Mouse (Mus musculus): ENCODE data around the gene Cmip.

The Cmip gene

DNA sequence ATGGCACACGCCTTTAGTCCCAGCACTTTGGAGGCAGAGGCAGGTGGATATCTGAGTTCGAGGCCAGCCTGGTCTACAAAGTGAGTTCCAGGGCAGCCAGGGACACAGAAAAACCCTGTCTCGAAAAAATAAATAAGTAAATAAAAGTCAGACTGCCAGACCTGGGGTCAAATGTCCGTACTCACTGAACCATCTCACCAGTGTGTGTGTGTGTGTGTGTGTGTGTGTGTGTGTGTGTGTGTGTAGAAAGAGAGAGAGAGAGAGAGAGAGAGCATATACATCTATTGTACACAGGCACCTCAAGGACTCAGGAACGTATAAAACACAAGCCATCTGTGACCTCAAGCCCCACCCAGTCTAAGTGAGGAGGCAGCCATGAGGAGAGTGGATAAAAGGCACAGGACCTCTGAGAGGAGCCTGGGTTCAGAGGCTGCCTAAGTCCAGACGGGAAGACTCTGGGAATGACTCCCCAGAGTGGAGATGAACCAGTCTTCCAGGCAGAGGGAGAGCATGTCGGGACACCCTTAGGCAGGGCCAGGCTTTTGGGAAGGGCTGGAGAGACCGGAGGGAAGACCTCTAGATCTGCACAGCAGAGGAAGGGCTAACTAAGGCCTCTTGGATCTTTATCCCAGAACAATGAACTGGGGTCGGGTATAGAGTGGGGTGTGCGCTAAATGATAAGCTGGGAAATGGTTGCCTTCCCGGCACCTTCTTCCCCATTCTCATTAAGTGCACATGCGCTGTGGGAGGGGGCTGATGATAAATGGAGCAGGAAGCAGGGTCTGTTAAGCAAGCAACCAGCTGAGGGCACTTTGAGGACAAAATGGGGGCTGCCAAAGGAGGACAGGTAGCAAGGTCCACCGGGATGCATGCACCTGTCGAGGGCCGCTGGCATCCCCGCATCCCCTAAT is 212.8 kb downstream of the Cmip start:
- no peak for DNase-seq (ENCODE audit: low spot score)

DNA sequence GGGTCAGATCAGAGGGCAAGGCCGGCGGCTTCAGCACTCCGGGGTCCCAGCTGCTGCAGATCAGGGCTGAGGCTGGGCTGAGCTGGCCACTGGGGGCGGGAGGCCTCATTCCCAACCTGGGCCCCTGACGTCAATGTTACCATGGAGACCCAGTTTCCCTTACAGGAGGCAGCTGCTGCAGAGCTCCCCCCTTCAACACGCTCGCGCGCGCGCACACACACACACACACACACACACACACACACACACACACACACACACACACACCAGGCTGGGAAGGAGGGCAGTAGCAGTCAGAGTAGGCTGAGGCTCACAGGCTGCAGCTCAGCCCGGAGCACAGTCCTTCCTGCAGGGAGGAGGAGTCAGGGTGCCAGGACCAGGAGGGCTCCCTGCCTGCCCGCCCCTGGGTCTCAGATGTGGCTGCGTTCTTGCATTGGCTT is 213.5 kb downstream of the Cmip start:
- DNase-seq (ENCODE audit: low spot score): peak; percentile 76

- DNase-seq (ENCODE audit: low spot score): peak; percentile 89
These were observed 214.3 kb downstream of the Cmip start for GRCm38 (mm10) chr8:117471174-117471573.

DNA sequence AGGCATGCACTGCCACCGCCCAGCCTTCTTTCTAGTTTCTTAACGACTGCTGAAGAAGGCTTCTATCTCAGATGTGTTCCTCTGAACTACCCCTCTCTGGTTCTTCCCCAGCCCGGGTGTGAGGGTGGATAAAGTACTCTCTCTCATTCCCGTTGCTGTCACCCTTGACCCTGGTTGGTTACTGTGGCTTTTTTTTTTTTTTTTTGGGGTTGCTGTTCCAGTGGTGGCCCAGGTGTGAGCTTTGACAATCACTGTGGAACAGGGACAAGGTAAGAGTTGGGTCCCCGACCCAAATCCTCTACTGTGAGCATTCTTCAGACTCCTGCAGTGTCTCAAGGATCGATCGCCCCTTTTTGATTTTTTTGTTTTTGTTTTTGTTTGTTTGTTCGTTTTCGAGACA is 214.8 kb downstream of the Cmip start:
- no peak for DNase-seq (ENCODE audit: low spot score)

DNA sequence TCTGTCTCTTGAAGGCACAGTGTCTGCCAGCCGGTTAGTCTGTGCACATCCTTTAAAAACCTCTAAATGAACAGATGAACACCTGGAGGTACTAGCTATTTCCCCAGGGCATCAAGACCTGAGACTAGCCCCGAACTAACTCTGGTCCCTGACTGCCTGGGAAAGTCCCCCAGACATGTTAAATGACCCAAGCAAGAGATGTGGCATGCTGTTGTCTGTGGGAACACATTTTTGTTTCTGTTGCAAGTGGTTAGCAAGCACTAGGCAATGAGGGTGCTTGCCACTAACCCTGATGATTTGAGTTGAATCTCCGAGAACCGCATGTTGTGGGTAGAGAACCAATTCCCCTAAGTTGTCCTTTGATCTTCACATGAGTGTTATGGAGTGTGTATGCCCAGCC is 215.5 kb downstream of the Cmip start:
- DNase-seq (ENCODE audit: low spot score): no peak

GRCm38 (mm10) chr8:117474944-117475343 is 218.1 kb downstream of the Cmip start:
- DNase-seq (ENCODE audit: low spot score): peak; percentile 97

DNA sequence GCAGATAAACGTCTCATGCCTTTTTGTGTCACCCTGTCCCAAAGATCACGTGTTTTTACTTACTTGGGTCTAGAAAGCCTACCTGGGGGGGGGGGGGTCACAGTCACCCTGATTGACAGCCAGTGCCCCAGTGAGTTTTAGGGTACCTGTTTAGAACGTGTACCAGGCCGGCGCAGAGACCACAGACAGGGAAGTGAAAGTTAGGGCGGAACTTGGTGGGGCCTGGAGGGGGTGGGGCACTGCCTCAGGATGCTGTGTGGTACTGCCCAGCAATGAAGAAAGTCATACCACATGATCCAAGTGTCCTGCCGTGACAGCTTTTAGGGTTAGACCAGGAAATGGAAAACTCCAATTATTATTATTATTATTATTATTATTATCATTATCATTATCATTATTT is 219.0 kb downstream of the Cmip start:
- no peak for DNase-seq (ENCODE audit: low spot score)

- DNase-seq (ENCODE audit: low spot score): no peak
These were observed 221.2 kb downstream of the Cmip start for GRCm38 (mm10) chr8:117478082-117478481.

GRCm38 (mm10) chr8:117479996-117480395 is 223.1 kb downstream of the Cmip start:
- no peak for DNase-seq (ENCODE audit: low spot score)

DNA sequence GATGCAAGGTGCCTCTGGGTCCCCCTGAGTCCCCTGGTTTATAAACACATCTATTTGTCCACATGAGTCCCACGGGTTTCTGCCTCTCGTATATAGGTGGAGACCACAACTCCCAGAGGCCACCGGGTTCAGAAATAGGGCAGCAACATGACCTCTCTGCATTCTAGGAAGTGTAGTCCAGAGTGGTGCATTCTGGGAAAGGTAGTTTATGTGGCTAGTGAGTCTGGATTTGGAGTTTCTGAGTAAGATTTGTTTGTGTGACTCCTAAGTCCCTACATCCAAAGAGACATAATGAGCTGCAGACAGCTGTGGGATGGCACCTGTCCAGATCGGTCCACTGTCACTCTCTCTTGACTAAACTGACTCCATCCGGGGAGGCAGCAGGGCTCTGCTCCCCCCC is 223.7 kb downstream of the Cmip start:
- DNase-seq (ENCODE audit: low spot score): no peak

GRCm38 (mm10) chr8:117481830-117482229 is 225.0 kb downstream of the Cmip start:
- no peak for DNase-seq (ENCODE audit: low spot score)

DNA sequence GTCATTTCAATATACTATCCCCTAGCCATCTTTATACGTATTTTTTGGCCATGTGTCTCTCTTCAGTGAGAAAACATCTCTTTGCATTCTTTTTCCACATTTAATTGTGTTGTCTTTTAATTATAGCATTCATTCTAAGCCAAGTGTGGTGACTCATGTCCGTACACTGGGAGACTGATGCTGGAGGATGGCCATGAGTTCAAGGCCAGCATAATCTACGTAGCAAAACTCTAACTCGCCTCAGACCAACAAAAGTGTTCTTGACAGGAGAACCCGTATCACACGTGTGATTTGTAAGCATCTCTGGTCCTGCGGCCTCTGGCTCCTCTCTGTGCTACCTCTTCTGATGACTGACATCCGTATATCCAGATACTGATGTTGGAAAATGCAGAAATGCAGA is 227.9 kb downstream of the Cmip start:
- no peak for DNase-seq (ENCODE audit: low spot score)

DNA sequence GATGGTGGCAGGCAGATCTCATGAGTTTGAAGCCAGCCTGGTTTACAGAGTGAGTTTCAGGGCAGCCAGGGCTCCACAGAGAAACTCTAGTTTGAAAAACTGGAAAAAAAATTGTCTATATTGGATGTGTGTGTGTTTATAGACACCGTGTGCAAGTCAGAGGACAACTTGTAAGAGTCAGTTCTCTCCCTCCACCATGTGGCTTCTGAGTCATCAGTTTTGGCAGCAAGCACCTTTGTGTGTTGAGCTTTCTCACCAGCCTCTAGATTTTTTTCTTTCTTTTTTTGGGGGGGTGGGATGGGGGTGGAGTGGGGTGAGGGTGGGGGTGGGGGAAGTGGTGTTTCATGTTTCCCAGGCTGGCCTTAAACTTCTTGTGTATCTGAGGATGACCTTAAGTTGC is 228.5 kb downstream of the Cmip start:
- DNase-seq (ENCODE audit: low spot score): no peak

DNA sequence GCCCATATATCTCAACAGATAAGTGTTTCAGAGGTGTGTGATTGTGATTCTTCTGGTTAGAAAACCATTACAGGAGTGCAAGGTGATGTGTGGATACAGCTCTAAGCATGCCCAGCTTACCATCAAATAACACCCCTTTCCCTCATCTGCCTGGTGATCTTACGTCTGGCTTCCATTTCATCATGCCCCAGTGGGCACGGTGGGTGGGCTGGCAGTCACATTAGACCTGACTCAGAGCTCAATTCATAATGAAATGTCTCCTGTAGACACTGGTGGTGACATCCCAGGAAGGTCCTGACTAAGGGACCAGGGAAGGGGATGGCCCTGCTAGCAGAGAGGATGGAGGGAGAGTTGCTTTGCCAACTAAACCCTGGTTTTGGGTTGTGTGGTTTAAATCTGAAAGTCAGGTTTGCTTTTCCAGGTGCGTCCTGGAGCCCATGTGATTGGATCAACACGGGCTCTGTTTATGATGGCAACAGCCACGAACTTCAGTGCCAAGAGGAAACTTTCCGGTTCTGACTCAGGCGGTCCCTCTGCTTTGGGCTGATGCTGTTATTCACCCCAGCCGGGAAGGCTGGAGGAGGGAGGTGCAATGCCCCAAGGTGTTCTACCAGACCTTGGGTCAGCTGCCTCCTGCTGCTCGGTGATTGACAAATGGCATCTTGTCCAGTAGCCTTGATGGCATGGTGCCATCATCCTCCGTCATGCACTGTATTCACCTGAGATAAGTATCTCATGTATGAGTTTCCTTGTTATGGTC is 231.6 kb downstream of the Cmip start:
- DNase-seq (ENCODE audit: low spot score): no peak

DNA sequence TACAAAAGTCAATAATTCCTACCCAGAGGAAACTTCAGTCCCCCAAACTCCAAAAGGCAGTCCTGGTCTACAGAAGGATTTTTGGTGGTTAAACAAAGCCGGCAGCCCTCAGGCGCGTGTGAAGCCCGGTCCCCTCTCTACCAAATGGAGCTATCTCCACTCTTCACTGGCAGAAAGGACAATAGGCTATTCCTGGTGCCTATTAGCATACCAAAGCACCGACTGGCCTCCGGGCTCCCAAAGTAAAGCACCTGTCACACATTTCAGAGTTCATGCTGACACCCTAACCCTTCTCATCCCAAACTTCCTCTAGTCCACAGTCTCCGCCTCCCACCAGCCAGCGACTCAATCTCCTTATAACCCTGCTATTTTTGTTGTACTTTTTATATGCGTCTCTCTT is 236.7 kb downstream of the Cmip start:
- DNase-seq (ENCODE audit: low spot score): no peak

- DNase-seq (ENCODE audit: low spot score): no peak
These were observed 238.0 kb downstream of the Cmip start for GRCm38 (mm10) chr8:117494874-117495273.

GRCm38 (mm10) chr8:117498179-117498914 is 241.5 kb downstream of the Cmip start, which contains the start of gene Plcg2:
Gene Plcg2 (plus strand): TSS chr8:117498291.
- DNase-seq (ENCODE audit: low spot score): peak; percentile 50

DNA sequence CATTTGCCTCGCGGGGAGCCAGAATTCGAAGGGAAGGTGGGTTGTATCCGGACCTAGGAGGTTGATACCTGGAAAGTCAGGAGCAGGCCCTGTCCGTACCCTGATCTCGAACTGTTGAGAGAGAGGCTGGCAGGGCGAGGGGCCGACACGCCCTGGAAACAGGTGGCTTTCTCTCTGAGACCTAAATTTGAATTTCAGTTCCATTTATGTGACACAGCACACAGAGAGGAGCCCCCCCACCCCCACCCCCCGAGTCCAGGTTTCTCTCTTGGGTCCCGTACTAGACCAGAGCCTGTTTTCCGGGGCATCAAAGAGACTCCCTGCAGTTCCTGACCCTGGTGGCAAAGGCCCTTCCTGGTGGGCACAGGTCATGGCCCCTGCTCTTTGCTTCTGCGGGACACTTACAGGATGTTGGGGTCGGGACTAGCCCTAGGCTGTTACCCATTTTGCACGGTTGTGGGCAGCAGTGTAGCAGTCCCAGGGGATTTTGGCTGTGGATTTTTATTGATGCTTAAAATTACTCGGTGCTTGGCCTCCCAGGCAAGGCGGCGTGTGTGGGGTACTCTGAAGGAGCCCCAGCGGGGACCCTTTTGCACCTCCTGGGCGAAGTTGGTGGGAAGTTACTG is 242.2 kb downstream of the Cmip start:
- DNase-seq (ENCODE audit: low spot score): no peak

- DNase-seq (ENCODE audit: low spot score): no peak
These were observed 243.5 kb downstream of the Cmip start for GRCm38 (mm10) chr8:117500232-117500823.

DNA sequence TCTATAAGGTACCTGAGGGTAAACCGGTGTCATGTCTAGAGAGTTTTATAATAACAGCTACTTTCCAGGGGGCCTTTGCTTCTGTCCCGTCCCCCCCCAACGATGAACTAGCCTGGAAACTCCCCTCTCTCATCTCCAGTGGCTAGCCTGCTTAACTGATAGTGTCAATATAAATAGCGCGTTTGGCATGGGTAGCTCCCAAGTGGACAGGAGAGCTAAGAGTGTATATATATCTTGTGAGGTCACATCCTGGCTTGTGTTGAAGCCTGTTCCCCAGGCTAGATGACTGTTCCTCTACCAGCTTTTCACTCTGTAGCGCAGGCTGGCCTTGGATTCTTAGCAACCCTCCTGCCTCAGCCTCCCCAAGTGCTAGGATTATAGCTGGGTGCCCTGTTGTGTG is 244.5 kb downstream of the Cmip start:
- DNase-seq (ENCODE audit: low spot score): no peak

GRCm38 (mm10) chr8:117503405-117504069 is 246.7 kb downstream of the Cmip start:
- DNase-seq (ENCODE audit: low spot score): no peak
